Mouse (Mus musculus): ENCODE results near the gene Bspry.
"Not testable (repeated sequence)": the region's sequence is repeated elsewhere in the genome, so short reads cannot be mapped to it uniquely, and the experiment has no call there.

Gene Bspry

DNA sequence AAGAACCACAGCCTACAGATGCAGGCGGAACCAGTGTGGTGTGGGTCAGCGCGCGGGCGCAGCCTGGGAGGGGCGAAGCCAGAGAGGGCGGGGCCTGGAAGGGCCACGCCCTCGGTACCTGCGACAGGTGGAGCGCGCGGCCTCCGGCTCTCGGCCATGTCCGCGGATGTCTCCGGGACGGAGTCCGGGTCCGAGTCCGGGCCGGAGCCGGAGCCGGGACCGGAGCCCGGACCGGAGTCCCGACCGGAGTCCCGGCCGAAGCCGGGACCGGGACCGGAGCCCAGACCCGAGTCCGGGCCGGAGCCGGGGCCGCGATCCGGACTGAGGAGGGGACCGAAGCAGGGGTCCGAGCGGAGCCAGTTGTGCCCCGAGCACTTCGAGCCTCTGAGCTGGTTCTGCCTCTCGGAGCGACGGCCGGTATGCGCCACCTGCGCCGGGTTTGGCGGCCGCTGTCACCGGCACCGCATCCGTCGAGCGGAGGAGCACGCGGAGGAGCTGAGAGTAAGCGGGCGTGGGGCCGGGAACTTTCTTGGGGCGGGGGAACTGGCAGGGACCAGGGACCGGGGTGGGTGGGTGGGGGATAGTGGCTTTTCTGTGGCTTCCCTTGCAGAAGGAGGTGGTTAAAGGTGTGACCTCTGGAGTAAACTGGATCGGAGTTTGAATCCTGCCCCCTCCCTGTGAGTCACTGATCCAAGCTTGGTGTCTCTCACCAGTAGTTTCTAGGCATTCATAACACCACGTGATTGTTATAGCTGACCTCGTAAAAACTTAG, at the start of gene Bspry:
TSS of gene Bspry (plus strand) at position 117 of the 772 bp plus-strand sequence.
- DNase-seq (ENCODE audit: low spot score), result peak; percentile 47

DNA sequence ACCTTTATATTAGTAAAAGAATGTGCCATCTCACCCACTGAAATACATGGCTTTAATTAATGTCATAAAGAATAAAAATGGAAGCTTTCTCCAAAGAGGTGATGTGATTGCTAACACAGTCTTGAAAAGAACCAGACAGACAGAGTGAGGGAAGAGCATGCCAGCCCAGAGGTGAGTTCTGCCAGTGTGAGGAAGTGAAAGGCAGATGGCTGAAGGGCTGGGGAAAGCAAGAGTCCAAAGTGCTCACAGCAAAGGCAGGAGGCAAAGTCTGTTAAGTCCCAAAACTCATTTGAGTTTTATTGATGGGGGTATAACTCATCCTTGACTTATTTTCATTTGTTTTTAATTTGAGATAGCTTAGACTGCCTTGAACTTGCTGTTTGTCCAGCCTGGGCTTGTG, 49.2 kb upstream of the Bspry start:
- no peak for DNase-seq (ENCODE audit: low spot score)

DNA sequence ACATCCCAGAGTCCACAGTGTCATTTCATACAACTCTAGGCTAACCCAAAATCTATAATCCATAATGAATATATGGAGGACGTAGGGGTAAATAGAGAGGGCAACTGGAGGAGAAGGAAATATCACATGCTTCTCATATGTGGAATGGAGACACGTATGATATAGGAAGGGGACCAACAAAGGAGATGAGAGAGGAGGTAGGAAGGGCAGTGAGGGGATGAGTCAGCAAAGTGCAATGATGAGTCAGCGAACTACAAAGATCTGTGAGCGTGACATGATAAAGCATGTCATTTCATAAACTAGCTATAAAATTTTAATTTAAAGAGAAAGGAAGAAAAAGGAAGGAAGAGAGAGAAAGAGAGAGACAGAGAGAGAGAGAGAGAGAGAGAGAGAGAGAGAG, 48.3 kb upstream of the Bspry start:
- no peak for DNase-seq (ENCODE audit: low spot score)

DNA sequence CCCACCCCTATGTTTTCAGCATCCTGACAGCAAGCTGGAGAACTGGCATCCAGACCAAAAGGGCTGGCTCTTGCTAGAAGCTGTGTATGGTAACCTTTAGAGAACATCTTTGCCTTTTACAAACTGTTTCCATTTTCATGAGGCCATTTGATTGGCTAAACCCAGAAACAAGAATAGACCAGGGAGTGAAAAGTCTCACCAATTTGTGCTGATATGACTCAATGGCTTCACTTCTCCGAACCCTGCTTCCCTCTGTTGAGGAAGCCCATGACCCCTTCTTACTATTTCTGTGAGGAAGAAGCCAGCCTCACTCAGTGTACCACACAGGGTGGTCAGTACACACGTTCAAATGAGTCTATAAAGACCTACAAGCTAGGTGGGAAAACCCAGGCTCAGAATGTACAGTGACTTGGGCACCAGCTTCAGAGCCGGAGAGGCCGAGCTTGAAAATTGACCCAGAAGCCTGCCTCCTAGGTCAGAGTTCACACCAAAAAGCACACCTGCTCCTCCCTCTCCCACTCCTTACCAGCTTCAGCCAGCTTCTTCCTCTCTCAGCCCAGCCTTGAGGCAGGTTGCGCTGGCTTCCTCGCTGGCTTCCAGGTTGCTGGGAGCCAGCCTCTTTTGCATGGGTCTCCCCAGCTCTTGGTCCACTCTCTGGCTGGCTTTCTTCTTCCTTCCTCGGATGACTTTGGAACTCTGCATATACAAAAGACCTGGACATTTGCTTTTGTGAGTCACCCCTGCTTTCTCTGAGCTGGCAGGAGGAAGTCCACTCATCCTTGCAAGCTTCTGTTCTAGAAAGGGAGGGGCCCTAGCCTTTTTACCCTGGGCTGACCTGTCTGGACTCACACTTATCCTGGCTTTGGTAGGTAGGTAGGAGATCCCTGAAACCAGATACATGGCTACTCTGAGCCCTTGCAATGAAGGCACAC, 45.6 kb upstream of the Bspry start:
- no peak for DNase-seq (ENCODE audit: low spot score)

DNA sequence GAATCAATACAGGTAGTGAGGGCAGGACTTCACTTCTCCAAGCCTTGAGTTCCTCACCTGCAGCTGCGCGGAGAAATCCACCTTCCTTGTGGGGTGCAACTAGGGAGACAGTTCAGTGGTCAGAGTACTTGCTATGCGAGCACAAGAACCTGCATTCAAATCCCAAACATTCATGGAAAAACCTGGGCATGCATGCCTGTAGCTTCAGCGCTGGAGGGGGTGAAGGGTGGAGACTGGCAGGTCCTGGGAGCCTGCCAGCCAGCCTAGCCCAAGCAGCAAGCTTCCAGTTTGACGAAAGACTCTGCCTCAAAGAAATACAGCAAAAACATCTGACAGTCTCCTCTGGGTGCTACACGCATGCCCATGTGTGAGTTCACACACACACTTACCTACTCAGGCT, 44.8 kb upstream of the Bspry start, which contains the start of gene Rnf183:
TSS of gene Rnf183 (minus strand) at position 172 of the 400 bp plus-strand sequence.
- no peak for DNase-seq (ENCODE audit: low spot score)

DNA sequence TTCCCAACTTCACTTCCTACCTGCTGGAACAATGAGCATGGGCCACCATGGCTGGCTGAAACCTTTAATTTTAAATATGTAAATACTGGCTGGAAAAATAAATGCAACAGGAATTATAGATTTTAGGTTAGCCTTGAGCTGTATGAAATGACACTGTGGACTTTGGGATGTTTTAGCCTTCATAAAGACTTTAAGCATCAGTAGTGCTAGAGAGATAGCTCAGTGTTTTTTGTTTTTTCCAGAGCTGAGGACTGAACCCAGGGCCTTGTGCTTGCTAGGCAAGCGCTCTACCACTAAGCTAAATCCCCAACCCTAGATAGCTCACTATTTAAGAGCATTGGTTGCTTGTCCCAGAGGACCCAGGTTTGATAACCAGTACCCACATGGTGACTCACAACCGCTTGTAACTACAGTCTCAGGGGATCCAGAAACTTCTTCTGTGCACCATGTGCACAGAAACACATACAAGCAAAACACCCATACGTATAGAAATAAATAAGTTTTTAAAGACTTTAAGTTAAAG, 42.5 kb upstream of the Bspry start:
- no peak for DNase-seq (ENCODE audit: low spot score)

DNA sequence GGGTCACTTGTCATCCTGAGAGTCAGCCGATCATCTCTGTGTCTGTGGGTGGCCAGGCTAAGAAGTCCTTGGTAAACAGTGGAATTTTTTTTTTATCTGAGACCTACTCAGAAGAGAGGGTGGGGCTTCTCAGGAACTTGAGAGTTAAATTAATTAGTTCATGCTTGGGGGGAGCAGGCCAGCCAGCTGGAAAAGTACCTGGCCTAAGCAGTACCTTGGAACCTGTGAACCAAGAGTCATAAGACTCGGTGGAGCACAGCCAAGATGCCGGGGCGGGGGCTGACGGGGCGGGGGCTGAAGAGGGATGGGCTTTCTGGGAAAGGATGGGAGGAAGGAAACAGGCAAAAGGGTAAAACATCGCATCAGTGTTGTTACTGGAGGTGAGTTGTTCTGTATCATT, 42.0 kb upstream of the Bspry start:
- no peak for DNase-seq (ENCODE audit: low spot score)

DNA sequence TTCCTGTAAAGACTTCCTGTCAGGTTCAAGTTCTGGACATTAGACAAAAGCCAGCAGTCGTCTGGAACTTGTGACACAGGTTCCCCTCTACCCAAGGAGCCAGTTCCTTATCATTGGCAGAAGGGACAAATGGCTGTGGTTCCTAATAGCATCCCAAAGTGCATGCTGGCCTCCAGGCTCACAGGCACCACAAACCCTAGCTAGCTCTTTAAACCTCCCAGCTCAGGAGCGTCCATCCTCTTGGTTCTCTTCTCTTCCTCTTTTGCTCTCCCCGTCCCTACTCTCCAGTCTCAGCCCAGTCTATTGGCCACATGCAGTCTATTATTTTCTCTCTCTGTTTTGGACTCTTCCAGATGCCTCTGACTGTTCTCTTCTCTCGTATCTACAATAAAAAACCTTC, 40.1 kb upstream of the Bspry start:
- DNase-seq (ENCODE audit: low spot score), result no peak

DNA sequence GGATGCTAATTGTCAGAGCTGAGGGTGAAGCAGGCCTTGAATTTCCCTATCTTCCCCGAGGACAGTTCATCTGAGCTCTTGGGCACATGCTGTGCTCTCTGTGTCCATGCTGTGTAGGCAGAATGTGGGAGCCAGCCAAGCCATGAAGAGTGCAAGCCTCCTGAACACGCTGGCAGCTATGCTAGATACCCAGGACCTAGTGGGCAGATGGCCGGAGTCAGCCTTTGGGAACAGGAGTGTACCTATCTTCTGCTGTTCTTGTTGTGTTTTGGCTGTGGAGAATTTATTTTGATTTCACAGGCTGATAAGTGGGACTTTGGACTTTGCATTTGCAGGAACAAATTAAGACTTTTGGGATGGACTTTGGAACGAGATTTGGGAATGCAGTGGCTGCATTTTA, 39.3 kb upstream of the Bspry start:
- no peak for DNase-seq (ENCODE audit: low spot score)

DNA sequence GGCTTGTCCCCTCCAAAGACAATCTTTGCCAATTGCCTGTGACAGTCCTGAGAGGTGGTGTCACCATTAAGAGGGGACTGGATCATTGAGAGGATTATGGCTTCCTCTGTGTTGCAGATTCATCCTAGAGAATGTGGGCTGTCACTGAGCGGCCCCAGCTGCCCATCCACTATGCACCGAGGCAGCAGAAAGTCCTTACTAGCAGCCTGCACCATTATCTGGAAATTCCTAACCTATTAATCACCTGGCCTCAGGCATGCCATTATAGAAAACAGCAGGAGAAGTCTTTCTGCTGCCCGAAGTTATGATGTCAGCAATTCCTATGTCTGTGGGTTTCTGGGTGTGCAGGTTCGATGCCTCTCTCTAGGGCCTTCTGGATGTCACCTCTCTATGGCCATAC, 38.9 kb upstream of the Bspry start:
- no peak for DNase-seq (ENCODE audit: low spot score)

DNA sequence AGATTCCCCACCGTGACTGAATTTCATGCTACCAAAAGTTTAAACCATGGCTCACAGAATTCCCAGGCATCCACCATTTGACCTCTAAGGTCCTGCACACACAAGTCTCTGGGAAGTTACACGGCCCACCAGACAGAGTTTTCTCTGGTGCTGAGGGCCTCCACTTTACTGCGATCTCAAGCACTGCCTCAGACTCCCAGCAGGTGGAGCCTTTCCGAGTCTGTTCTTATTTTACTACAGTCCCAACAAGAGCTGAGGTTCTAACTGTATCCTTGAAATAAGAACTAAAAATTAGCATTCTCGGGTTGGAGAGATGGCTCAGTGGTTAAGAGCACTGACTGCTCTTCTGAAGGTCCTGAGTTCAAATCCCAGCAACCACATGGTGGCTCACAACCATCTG, 24.9 kb upstream of the Bspry start:
- DNase-seq (ENCODE audit: low spot score), result peak; percentile 51

DNA sequence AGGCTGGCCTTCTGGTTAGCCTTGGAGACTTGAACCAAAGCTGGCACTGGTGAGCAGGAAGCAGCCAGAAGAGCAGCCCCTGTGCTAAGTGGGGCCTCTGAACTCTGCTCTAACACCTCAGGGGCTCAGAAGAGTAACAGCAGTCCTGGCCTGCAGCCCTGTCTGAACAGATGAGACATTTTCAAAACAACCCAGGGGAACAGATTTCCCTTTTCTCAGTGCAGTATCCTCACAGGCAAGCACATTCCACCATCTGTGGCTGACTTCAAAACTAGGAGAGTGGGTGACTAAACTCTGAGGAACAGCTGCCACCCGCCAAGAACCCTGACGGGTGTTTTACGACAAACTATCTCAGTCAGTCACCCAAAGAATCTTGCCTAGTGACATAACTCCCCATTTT, 20.8 kb upstream of the Bspry start:
- no peak for DNase-seq (ENCODE audit: low spot score)

DNA sequence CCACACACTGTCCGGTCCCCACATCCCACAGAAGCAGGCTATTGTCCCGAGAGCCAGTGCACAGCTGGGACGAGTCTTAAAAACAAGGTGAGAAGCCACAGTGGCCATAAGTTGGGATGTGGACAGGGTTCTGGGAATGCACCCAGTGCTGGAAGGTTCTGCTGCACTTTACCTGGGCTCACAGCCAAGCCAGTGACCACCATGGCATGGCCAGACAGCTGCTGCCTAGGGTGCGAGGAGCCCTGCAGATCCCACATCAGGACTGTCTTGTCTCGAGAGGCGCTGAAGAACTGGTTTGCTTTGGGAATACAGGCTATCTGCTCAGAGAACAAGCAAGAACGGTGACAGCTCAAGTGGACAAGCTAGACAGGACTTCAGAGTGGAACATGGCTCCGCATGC, 19.5 kb upstream of the Bspry start:
- no peak for DNase-seq (ENCODE audit: low spot score)

DNA sequence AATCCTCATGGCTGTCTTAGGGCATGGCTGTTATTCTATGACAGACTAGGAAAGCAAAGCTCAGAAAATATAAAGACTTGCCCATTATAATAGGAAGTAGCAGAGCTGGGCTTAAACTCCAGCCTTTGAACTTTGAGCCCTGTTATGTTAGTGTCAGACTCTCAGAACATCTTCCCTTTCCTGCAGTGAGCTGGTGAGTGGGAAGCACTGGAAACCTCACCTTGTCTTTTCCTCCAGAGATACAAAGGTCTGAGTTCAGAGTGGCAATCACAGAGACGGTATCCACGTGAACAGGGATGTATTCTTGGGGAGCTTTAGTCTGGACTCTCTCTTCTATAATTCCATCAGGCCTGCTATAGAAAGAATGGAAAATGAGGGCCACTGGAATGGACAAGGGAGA, 16.7 kb upstream of the Bspry start:
- no peak for DNase-seq (ENCODE audit: low spot score)

DNA sequence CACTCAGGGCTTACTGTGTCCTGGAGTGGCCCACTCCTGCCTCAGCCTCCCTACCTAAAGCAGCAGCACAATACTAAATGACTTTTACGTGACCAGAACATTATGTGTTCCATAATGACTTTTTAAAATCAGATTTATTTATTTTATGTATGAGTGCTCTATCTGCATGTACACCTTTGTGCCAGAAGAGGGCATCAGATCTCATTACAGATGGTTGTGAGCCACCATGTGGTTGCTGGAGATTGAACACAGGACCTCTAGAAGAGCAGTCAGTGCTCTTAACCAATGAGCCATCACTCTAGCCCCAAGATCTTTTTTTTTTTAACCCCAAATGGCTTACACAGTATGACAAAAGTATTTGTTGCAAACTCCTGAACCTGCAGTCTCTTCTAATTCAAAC, 11.7 kb upstream of the Bspry start:
- DNase-seq (ENCODE audit: low spot score), result no peak

DNA sequence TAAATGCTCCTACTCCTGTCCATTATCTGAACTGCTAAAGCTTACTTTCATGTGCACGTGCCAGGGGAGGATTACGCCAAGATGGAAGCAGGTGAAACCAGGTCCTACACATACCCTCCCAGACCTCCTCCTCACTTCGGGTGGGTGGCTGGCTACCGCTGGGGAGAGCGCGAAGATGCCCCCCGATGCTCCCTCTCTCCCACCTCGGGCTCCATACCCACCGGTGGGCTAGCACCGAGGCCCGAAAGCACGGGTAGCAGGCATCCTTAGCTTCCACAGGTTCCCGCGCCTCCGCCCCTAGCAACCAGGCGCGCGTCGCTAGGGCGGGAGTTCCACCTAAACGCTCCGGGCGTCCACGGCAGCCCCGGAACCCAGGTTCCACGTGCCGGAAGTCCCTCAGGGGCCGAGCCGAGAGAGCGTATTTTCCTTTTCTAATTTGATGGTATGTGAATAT, 9.2 kb upstream of the Bspry start, which contains the start of gene Wdr31:
TSS of gene Wdr31 (minus strand) at position 299 of the 454 bp plus-strand sequence.
- peak; percentile 86 for DNase-seq (ENCODE audit: low spot score)

DNA sequence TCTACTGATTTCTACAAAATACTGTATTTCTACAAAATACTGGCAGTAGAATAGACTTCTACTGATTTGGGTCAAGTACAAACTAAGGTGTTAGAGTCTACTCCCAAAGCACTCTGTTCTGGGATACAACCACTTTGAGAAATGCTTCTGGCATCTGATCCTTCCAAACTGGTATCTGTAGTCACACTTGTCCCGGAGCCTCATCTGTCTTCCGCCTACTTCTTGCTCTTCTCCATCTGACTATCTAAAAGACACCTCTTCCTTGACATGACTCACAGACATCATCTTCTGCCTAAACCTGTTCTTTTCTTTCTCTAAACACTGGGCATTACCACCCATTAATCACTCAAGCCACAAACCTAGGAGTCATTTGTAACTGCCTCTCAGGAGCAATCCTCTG, 7.8 kb upstream of the Bspry start:
- no peak for DNase-seq (ENCODE audit: low spot score)

DNA sequence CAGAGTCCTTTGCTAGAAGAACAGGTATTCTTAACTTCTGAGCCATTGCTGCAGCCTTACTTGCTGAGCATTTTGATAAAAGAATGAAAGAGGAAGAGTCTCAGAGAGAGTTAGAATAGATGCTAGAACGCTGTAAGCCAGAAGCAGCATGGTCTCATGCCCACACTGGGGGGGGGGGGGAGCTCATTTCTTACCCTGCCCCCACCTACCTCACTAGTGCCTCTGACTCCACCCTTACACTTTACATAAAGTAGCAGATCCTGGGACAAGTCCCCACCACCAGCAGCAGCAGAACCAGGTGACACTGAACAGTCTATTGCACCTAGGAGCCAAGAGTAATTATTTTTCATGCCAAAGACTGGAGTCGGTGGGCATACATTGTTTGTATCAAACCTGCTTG, 4.7 kb upstream of the Bspry start:
- DNase-seq (ENCODE audit: low spot score), result no peak

DNA sequence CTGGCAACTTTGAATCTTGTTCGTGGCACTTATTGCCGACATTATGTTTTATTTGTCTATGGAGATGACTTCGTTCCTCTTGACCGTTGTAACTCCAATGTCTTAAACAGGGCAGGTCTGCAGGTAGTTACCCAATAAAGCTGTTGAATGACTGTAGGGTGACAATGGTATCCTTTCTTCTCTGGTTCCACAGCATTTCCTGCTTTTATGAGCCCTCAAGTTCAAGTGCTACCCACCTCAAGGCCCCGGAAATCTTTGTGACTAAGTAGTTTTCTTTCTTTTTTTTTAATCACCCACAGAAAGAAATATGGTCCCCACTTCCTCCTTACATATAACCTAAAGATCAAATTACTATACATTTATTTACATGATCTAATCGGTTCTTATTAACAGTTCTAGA, 4.1 kb upstream of the Bspry start:
- DNase-seq (ENCODE audit: low spot score), result no peak

DNA sequence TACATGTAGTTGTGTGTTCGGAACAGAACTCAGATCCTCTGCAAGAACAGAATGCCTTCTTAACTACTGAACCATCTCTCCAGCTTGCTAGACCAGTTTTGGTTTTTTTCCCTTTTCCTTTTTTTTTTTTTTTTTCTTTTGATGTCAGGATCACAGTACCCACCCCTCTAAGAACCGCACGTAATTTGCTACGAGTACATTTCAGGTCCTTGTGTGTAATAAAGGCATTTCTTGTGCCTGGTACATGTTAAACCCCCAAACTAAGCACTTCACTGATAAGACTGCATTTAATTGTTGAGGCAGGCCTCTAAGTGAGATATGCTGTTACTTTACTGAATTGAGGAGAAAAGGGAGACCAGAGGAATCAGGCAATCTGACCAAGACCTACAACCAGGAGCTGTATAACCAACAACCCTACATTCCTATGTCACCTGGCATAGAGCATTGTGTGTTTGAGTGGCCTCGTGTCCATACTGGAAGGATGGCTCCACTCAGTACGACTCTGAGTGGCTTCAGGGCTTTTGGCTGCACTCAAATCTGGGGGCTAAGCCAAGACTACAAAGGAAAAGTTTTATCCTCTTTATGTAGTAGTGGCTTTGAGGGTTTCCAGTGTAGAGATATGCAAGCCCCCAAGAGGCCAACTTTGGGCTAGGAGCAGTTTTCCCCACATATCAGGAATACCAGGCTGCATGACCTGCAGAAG, 2.2 kb upstream of the Bspry start:
- no peak for DNase-seq (ENCODE audit: low spot score)

DNA sequence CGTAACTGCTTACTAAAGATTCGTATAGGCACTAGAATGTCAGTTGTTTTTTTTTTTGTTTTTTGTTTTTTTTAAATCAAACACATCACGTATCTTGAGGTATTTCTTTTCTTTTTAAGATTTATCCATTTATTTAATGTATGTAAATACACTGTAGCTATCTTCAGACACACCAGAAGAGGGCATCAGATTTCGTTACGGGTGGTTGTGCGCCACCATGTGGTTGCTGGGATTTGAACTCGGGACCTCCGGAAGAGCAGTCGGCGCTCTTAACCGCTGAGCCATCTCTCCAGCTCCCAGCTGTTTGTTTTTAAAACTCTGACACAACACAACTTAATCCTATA, 288 bp upstream of the Bspry start:
- DNase-seq (ENCODE audit: low spot score), result not testable (repeated sequence)

Measured in embryo, embryonic 10 days (tissue).